Mouse (Mus musculus) midbrain, embryonic 10.5 days (tissue): Measurements from ENCODE around the gene Cyba. TPM values are rescaled to one million over a fixed set of nuclear protein-coding genes. Genes with fewer than 3 reads are reported as not detected.

Source experiments
- DNase-seq: peaks from one replicate; pipeline ENCODE4 v3.0.0-alpha.2; 2017; ENCODE audit warnings: low spot score
- H3K27ac ChIP-seq: fragments of 300-500 bp; sonication (generic); replicated peaks from 2 replicates; pipeline ENCODE4 v1.5.1; 2016; ENCODE audit warnings: mild to moderate bottlenecking
- H3K27me3 ChIP-seq: fragments of 300-500 bp; sonication (generic); 2 replicates; pipeline ENCODE4 v1.6.1; 2016; ENCODE audit warnings: low read depth, mild to moderate bottlenecking; ENCODE audit not compliant: poor library complexity, severe bottlenecking
- H3K36me3 ChIP-seq: fragments of 300-500 bp; sonication (generic); 2 replicates; pipeline ENCODE4 v1.6.1; 2016; ENCODE audit warnings: mild to moderate bottlenecking, moderate library complexity
- H3K4me1 ChIP-seq: fragments of 300-500 bp; sonication (generic); 2 replicates; pipeline ENCODE4 v1.6.1; 2016
- H3K4me3 ChIP-seq: fragments of 300-500 bp; sonication (generic); 2 replicates; pipeline ENCODE4 v1.5.1; 2016; ENCODE audit warnings: mild to moderate bottlenecking, moderate library complexity
- H3K9me3 ChIP-seq: fragments of 300-500 bp; sonication (generic); replicated peaks from 2 replicates; pipeline ENCODE4 v1.6.1; 2016; ENCODE audit warnings: mild to moderate bottlenecking
- WGBS: fragments of 180-500 bp; shearing (Covaris S2); methylation state at CpG from one replicate; pipeline ENCODE4 v1.1.7; 2016; 5-methylcytosine and 5-hydroxymethylcytosine counted together
- polyA plus RNA-seq: library from polyadenylated mRNA; unstranded; fragments of >200 nt; fragmentation: Nextera tagmentation; extraction: Ambion mirVana; gene quantifications from 2 replicates; pipeline ENCODE4 v1.2.1, GENCODE M21; 2016

The Cyba gene
- polyA plus RNA-seq = 75.8 and 80.9 TPM in 2 replicates

- WGBS = 4% methylated on average over 45 of the region's 45 CpGs
Measured at GRCm38 (mm10) chr8:122432443-122433268, at the start of gene Cyba. TSS of gene Cyba (minus strand) at chr8:122432930.

GRCm38 (mm10) chr8:122482448-122482847 lies 49.7 kb upstream of the Cyba start:
- 96% methylated on average over 8 of the region's 8 CpGs for WGBS
- Histone ChIP-seq H3K4me1 (peaks cover 8% of the 10 kb centered on the region), H3K27ac (no peak overlapping the region), H3K4me3 (no peak overlapping the region), H3K36me3 (peaks cover 84% of the 10 kb centered on the region), H3K9me3 (no peaks in the 10 kb centered on the region), H3K27me3 (no peaks in the 10 kb centered on the region)
- DNase-seq = no peak

More at GRCm38 (mm10) chr8:122432443-122433268, at the start of gene Cyba:
- H3K9me3 ChIP-seq = no peaks in the 10 kb centered on the region
- H3K4me1 ChIP-seq = peaks cover 28% of the 10 kb centered on the region
- H3K4me3 ChIP-seq = peak within 1 kb of the TSS; percentile 57
- H3K36me3 ChIP-seq = peaks cover 45% of the 10 kb centered on the region
- DNase-seq = peak; percentile 64
- H3K27ac ChIP-seq = peak within 1 kb of the TSS; percentile 79
- peaks cover 9% of the 10 kb centered on the region; the same call in 1 of the 2 replicates for H3K27me3 ChIP-seq

- Histone ChIP-seq H3K36me3 (peaks cover 63% of the 10 kb centered on the region), H3K4me3 (peak within 1 kb of the TSS; percentile 81), H3K27ac (peak within 1 kb of the TSS; percentile 92), H3K9me3 (no peaks in the 10 kb centered on the region), H3K27me3 (no peaks in the 10 kb centered on the region), H3K4me1 (peaks cover 34% of the 10 kb centered on the region)
- DNase-seq = peak; percentile 93
- under 1% methylated on average over 101 of the region's 103 CpGs for WGBS
Measured at GRCm38 (mm10) chr8:122475580-122476320, 43.0 kb upstream of the Cyba start, which contains the start of the genes Rnf166 and Ctu2. TSS of gene Rnf166 (minus strand) at chr8:122476064. TSS of gene Ctu2 (plus strand) at chr8:122476143.

GRCm38 (mm10) chr8:122474951-122475560 lies 42.3 kb upstream of the Cyba start:
- Histone ChIP-seq H3K27ac (peak overlapping the region; percentile 92), H3K4me1 (peaks cover 34% of the 10 kb centered on the region), H3K9me3 (no peaks in the 10 kb centered on the region), H3K27me3 (no peaks in the 10 kb centered on the region), H3K4me3 (peak overlapping the region; percentile 81), H3K36me3 (peaks cover 63% of the 10 kb centered on the region)
- 17% methylated on average over 16 of the region's 16 CpGs for WGBS
- DNase-seq = no peak

- no peaks in the 10 kb centered on the region for H3K27me3 ChIP-seq
- no peak overlapping the region for H3K27ac ChIP-seq
- peak overlapping the region; percentile 18; the same call in 1 of the 2 replicates for H3K4me3 ChIP-seq
- no peak for DNase-seq
- 94% methylated on average over 8 of the region's 8 CpGs for WGBS
- peaks cover 59% of the 10 kb centered on the region for H3K36me3 ChIP-seq
- H3K9me3 ChIP-seq = no peaks in the 10 kb centered on the region
- H3K4me1 ChIP-seq = peaks cover 31% of the 10 kb centered on the region
Measured at GRCm38 (mm10) chr8:122473911-122474421, 41.2 kb upstream of the Cyba start.

- Histone ChIP-seq H3K27me3 (no peaks in the 10 kb centered on the region), H3K4me3 (no peak overlapping the region), H3K4me1 (peaks cover 15% of the 10 kb centered on the region), H3K9me3 (no peaks in the 10 kb centered on the region), H3K27ac (no peak overlapping the region), H3K36me3 (peaks cover 67% of the 10 kb centered on the region)
- 79% methylated on average over 5 of the region's 5 CpGs for WGBS
- DNase-seq = no peak
Measured at GRCm38 (mm10) chr8:122470691-122471090, 38.0 kb upstream of the Cyba start.

GRCm38 (mm10) chr8:122469965-122470364 lies 37.2 kb upstream of the Cyba start:
- Histone ChIP-seq H3K9me3 (no peaks in the 10 kb centered on the region), H3K27ac (no peak overlapping the region), H3K4me3 (no peak overlapping the region), H3K36me3 (peaks cover 67% of the 10 kb centered on the region), H3K4me1 (peaks cover 10% of the 10 kb centered on the region), H3K27me3 (no peaks in the 10 kb centered on the region)
- no peak for DNase-seq
- 90% methylated on average over 10 of the region's 10 CpGs for WGBS

GRCm38 (mm10) chr8:122469407-122469806 lies 36.7 kb upstream of the Cyba start:
- Histone ChIP-seq H3K27me3 (no peaks in the 10 kb centered on the region), H3K27ac (no peak overlapping the region), H3K4me1 (peaks cover 5% of the 10 kb centered on the region), H3K4me3 (no peak overlapping the region), H3K9me3 (no peaks in the 10 kb centered on the region), H3K36me3 (peaks cover 67% of the 10 kb centered on the region)
- 84% methylated on average over 6 of the region's 6 CpGs for WGBS
- no peak for DNase-seq

GRCm38 (mm10) chr8:122467816-122468215 lies 35.1 kb upstream of the Cyba start:
- Histone ChIP-seq H3K27ac (no peak overlapping the region), H3K9me3 (no peaks in the 10 kb centered on the region), H3K4me1 (peaks cover 4% of the 10 kb centered on the region; the same call in 1 of the 2 replicates), H3K36me3 (peaks cover 53% of the 10 kb centered on the region), H3K4me3 (no peak overlapping the region), H3K27me3 (peaks cover 7% of the 10 kb centered on the region)
- no peak for DNase-seq
- 93% methylated on average over 13 of the region's 13 CpGs for WGBS

- peaks cover 29% of the 10 kb centered on the region for H3K4me1 ChIP-seq
- peaks cover 35% of the 10 kb centered on the region for H3K27me3 ChIP-seq
- no peak overlapping the region for H3K27ac ChIP-seq
- DNase-seq = no peak
- H3K36me3 ChIP-seq = peaks cover 35% of the 10 kb centered on the region
- no peak overlapping the region for H3K4me3 ChIP-seq
- H3K9me3 ChIP-seq = no peaks in the 10 kb centered on the region
- WGBS = 76% methylated on average over 7 of the region's 7 CpGs
Measured at GRCm38 (mm10) chr8:122464985-122465384, 32.3 kb upstream of the Cyba start.

GRCm38 (mm10) chr8:122463651-122464640 lies 31.2 kb upstream of the Cyba start:
- H3K27me3 ChIP-seq = peaks cover 45% of the 10 kb centered on the region
- H3K4me3 ChIP-seq = no peak overlapping the region
- 72% methylated on average over 12 of the region's 12 CpGs for WGBS
- H3K9me3 ChIP-seq = no peaks in the 10 kb centered on the region
- H3K27ac ChIP-seq = no peak overlapping the region
- no peak for DNase-seq
- H3K4me1 ChIP-seq = peaks cover 30% of the 10 kb centered on the region
- peaks cover 29% of the 10 kb centered on the region for H3K36me3 ChIP-seq
